Mouse (Mus musculus) hindbrain, embryonic 16.5 days (tissue): Measurements from ENCODE around the gene Ptpn5. TPM values are rescaled to one million over a fixed set of nuclear protein-coding genes. Genes with fewer than 3 reads are reported as not detected.

Source experiments
- ATAC-seq: fragments of 200-750 bp; cut with Nextera tagmentation; 2 replicates; pipeline ENCODE4 v1.8.0; 2017; ENCODE audit warnings: moderate TSS enrichment, moderate library complexity
- H3K27ac ChIP-seq: fragments of 300-500 bp; sonication (generic); 2 replicates; pipeline ENCODE4 v1.5.1; 2014; ENCODE audit warnings: low read depth, mild to moderate bottlenecking, control low read depth, low read length, moderate library complexity
- H3K27me3 ChIP-seq: fragments of 300-500 bp; sonication (generic); replicated peaks from 2 replicates; pipeline ENCODE4 v1.6.1; 2014; ENCODE audit warnings: low read length; ENCODE audit not compliant: control insufficient read depth, insufficient read depth
- H3K36me3 ChIP-seq: fragments of 300-500 bp; sonication (generic); 2 replicates; pipeline ENCODE4 v1.6.1; 2014; ENCODE audit warnings: mild to moderate bottlenecking, low read length, moderate library complexity, mixed read lengths; ENCODE audit not compliant: control insufficient read depth, insufficient read depth
- H3K4me1 ChIP-seq: fragments of 300-500 bp; sonication (generic); 2 replicates; pipeline ENCODE4 v1.6.1; 2014; ENCODE audit warnings: low read depth, low read length; ENCODE audit not compliant: control insufficient read depth, insufficient read depth
- H3K4me2 ChIP-seq: fragments of 300-500 bp; sonication (generic); 2 replicates; pipeline ENCODE4 v1.6.1; 2014; ENCODE audit warnings: mild to moderate bottlenecking, low read length, control low read depth, moderate library complexity
- H3K4me3 ChIP-seq: fragments of 300-500 bp; sonication (generic); 2 replicates; pipeline ENCODE4 v1.5.1; 2014; ENCODE audit warnings: mild to moderate bottlenecking, low read length, control low read depth, moderate library complexity
- H3K9ac ChIP-seq: fragments of 300-500 bp; sonication (generic); 2 replicates; pipeline ENCODE4 v1.6.1; 2014; ENCODE audit warnings: low read depth, mild to moderate bottlenecking, control low read depth, low read length, moderate library complexity
- H3K9me3 ChIP-seq: fragments of 300-500 bp; sonication (generic); 2 replicates; pipeline ENCODE4 v1.6.1; 2014; ENCODE audit warnings: mild to moderate bottlenecking, low read length, moderate library complexity; ENCODE audit not compliant: control insufficient read depth
- WGBS: fragments of 180-500 bp; shearing (Covaris S2); extraction: QIAGEN DNeasy Blood & Tissue Kit; methylation state at CpG from one replicate; pipeline ENCODE4 v1.1.7; 2014; 5-methylcytosine and 5-hydroxymethylcytosine counted together
- polyA plus RNA-seq: library from polyadenylated mRNA; unstranded; fragments of >200 nt; fragmentation: Nextera tagmentation; extraction: Ambion mirVana; gene quantifications from 2 replicates; pipeline ENCODE4 v1.2.1, GENCODE M21; 2015

The Ptpn5 gene
- polyA plus RNA-seq, 1 experiment from 2014 or later, result 181 TPM

GRCm38 (mm10) chr7:47103671-47104414, 29.6 kb downstream of the Ptpn5 start:
- Histone ChIP-seq H3K27me3 (no peaks in the 10 kb centered on the region), H3K9ac (no peak overlapping the region), H3K4me3 (no peak overlapping the region), H3K4me2 (no peak overlapping the region), H3K9me3 (no peaks in the 10 kb centered on the region), H3K27ac (no peak overlapping the region), H3K4me1 (no peaks in the 10 kb centered on the region), H3K36me3 (no peaks in the 10 kb centered on the region; the same call in 1 of the 2 replicates)
- WGBS, result 86% methylated on average over 1 of the region's 1 CpGs
- ATAC-seq, result no peak

- no peaks in the 10 kb centered on the region for H3K9me3 ChIP-seq
- WGBS, result 81% methylated on average over 2 of the region's 2 CpGs
- no peak overlapping the region for H3K9ac ChIP-seq
- ATAC-seq, result no peak
- no peak overlapping the region for H3K4me3 ChIP-seq
- no peaks in the 10 kb centered on the region for H3K27me3 ChIP-seq
- H3K36me3 ChIP-seq, result no peaks in the 10 kb centered on the region
- no peaks in the 10 kb centered on the region for H3K4me1 ChIP-seq
- no peak overlapping the region for H3K27ac ChIP-seq
- H3K4me2 ChIP-seq, result no peak overlapping the region
These were observed 30.5 kb downstream of the Ptpn5 start for GRCm38 (mm10) chr7:47102970-47103369.

- Histone ChIP-seq H3K9ac (no peak overlapping the region), H3K9me3 (no peaks in the 10 kb centered on the region), H3K4me1 (no peaks in the 10 kb centered on the region), H3K4me3 (no peak overlapping the region), H3K36me3 (no peaks in the 10 kb centered on the region), H3K27ac (no peak overlapping the region), H3K27me3 (no peaks in the 10 kb centered on the region), H3K4me2 (no peak overlapping the region)
- 62% methylated on average over 6 of the region's 6 CpGs for WGBS
- ATAC-seq, result 0 out of 2 replicates have a peak, but pooled peaks have one; percentile 24
These were observed 32.9 kb downstream of the Ptpn5 start for GRCm38 (mm10) chr7:47100615-47101014.

GRCm38 (mm10) chr7:47099306-47099705, 34.2 kb downstream of the Ptpn5 start:
- no peak for ATAC-seq
- no peaks in the 10 kb centered on the region for H3K9me3 ChIP-seq
- no peaks in the 10 kb centered on the region for H3K4me1 ChIP-seq
- no peak overlapping the region for H3K9ac ChIP-seq
- H3K4me3 ChIP-seq, result no peak overlapping the region
- WGBS, result 88% methylated on average over 7 of the region's 7 CpGs
- H3K27me3 ChIP-seq, result no peaks in the 10 kb centered on the region
- H3K4me2 ChIP-seq, result no peak overlapping the region
- 0 out of 2 replicates have a peak, but pooled peaks cover 3% of the 10 kb centered on the region for H3K36me3 ChIP-seq
- no peak overlapping the region for H3K27ac ChIP-seq

GRCm38 (mm10) chr7:47098044-47098443, 35.4 kb downstream of the Ptpn5 start:
- no peak overlapping the region for H3K9ac ChIP-seq
- H3K27me3 ChIP-seq, result no peaks in the 10 kb centered on the region
- no peak overlapping the region for H3K4me3 ChIP-seq
- H3K36me3 ChIP-seq, result peaks cover 8% of the 10 kb centered on the region; the same call in 1 of the 2 replicates
- 57% methylated on average over 7 of the region's 7 CpGs for WGBS
- H3K9me3 ChIP-seq, result no peaks in the 10 kb centered on the region
- no peak for ATAC-seq
- H3K27ac ChIP-seq, result no peak overlapping the region
- H3K4me2 ChIP-seq, result no peak overlapping the region
- no peaks in the 10 kb centered on the region for H3K4me1 ChIP-seq

GRCm38 (mm10) chr7:47094969-47095368, 38.5 kb downstream of the Ptpn5 start:
- ATAC-seq, result no peak
- WGBS, result 81% methylated on average over 2 of the region's 2 CpGs
- H3K27me3 ChIP-seq, result no peaks in the 10 kb centered on the region
- no peak overlapping the region for H3K27ac ChIP-seq
- H3K9me3 ChIP-seq, result no peaks in the 10 kb centered on the region
- no peak overlapping the region for H3K4me2 ChIP-seq
- peaks cover 13% of the 10 kb centered on the region for H3K36me3 ChIP-seq
- H3K4me3 ChIP-seq, result no peak overlapping the region
- no peak overlapping the region for H3K9ac ChIP-seq
- no peaks in the 10 kb centered on the region for H3K4me1 ChIP-seq

- Histone ChIP-seq H3K36me3 (peaks cover 13% of the 10 kb centered on the region), H3K9me3 (no peaks in the 10 kb centered on the region), H3K4me1 (no peaks in the 10 kb centered on the region), H3K27ac (no peak overlapping the region), H3K4me2 (no peak overlapping the region), H3K9ac (no peak overlapping the region), H3K4me3 (no peak overlapping the region), H3K27me3 (no peaks in the 10 kb centered on the region)
- 80% methylated on average over 5 of the region's 5 CpGs for WGBS
- ATAC-seq, result no peak
These were observed 39.5 kb downstream of the Ptpn5 start for GRCm38 (mm10) chr7:47093935-47094334.

GRCm38 (mm10) chr7:47085075-47085474, 48.4 kb downstream of the Ptpn5 start:
- Histone ChIP-seq H3K27me3 (no peaks in the 10 kb centered on the region), H3K27ac (no peak overlapping the region), H3K4me2 (no peak overlapping the region), H3K4me3 (no peak overlapping the region), H3K9me3 (no peaks in the 10 kb centered on the region), H3K36me3 (peaks cover 34% of the 10 kb centered on the region), H3K9ac (no peak overlapping the region), H3K4me1 (no peaks in the 10 kb centered on the region)
- WGBS, result 76% methylated on average over 1 of the region's 1 CpGs
- no peak for ATAC-seq

GRCm38 (mm10) chr7:47081277-47081676, 52.2 kb downstream of the Ptpn5 start:
- Histone ChIP-seq H3K36me3 (peaks cover 31% of the 10 kb centered on the region), H3K9me3 (no peaks in the 10 kb centered on the region), H3K4me2 (no peak overlapping the region), H3K27ac (no peak overlapping the region), H3K27me3 (no peaks in the 10 kb centered on the region), H3K9ac (no peak overlapping the region), H3K4me1 (no peaks in the 10 kb centered on the region), H3K4me3 (no peak overlapping the region)
- ATAC-seq, result 0 out of 2 replicates have a peak, but pooled peaks have one; percentile 12
- WGBS, result 46% methylated on average over 6 of the region's 6 CpGs
